Mouse (Mus musculus): ENCODE measurements at regions not wholly inside any gene's neighbourhood (a gene's known extent, or its start where the extent isn't known, plus 50 kb on each side); places are given as distances from the start of the nearest gene placed in this dataset.

DNA sequence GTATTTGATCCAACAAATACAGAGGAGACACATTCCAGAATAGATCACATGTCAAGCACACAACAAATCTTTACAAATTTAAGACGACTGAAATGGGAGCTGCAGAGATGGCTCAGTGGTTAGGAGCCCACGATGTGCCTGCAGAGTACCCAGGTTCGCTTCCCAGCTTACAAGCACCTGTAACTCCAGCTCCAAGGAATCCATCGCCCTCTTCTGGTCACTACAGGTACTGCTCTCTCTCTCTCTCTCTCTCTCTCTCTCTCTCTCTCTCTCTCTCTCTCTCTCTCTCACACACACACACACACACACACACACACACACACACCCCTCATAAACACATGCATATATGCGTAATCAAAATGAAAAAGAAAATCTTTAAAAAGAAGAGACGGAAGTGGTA lies 74.3 kb upstream of the Exoc4 start:
- TF ChIP-seq CTCF (IDR thresholded peaks at IDR 0.05; ENCODE audit: low read depth) (peak; percentile 28), EP300 (IDR thresholded peaks at IDR 0.05; ENCODE audit: low read depth) (no peak)

Measured in heart, postnatal 0 days (tissue).